ENCODE assay signal across 12 mouse cellular contexts in the genomic region with DNA sequence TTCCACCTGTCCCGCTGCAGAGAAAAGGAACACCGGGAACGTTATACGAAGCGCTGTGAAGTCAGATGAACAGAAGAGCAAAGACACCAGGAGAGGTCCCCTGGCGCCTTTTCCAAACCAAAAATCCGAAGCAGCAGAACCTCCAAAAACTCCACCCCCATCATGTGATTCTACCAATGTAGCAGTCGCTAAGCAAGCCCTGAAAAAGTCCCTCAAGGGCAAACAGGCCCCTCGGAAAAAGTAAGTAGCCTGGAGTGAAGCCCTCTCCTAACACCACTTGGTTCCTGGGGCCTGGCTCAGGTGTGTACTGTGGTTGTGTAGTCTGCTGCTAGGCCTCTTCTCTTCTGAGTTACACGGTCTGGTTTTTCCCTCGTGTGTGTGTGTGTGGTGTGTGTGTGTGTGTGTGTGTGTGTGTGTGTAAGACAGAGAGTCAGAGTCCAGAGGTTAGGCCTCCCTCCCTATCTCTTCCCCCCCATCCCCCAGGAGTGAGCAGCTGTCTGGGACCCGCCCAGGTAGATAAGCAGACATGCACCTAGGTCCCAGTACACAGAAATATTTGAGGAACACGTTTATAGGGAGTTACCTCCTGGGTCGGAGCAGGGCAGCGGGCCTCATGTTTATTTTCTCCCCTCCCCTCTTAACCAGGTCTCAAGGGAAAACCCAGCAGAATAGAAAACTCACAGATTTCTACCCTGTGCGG. TPM values are rescaled to one million over a fixed set of nuclear protein-coding genes. Genes with fewer than 3 reads are reported as not detected.
A peak's percentile ranks its signal among the peaks of the same experiment; 100 is the strongest.
DNase-seq lines count a peak whose midpoint lies in the region; ATAC-seq and TF ChIP-seq lines count a peak whose summit lies in the region.
"Had no signal": no experiment of that assay in that cellular context is flagged by ENCODE, and none has a peak within 500 bp of the region (broad histone marks: within the 10 kb centered on the region; RNA-seq: fewer than 3 reads in every experiment).

No protein-coding gene starts in this region.

- H3K27me3 ChIP-seq in cerebellum, adult 2 months (ENCODE audit: control insufficient read depth, insufficient read depth, low read length): no peaks in the 10 kb centered on the region
- H3K27me3 ChIP-seq in intestine, embryonic 15.5 days (replicated peaks): no peaks in the 10 kb centered on the region
- no peaks in the 10 kb centered on the region for H3K27me3 ChIP-seq in small intestine, adult 2 months (ENCODE audit: control insufficient read depth, insufficient read depth, low read length)
- no peaks in the 10 kb centered on the region for H3K27me3 ChIP-seq in forebrain, embryonic 10.5 days (ENCODE audit: poor library complexity, severe bottlenecking)
- H3K27me3 ChIP-seq: midbrain, embryonic 12.5 days had no signal

- TF ChIP-seq POLR2A in cerebellum, adult 2 months (IDR thresholded peaks at IDR 0.05; ENCODE audit: borderline replicate concordance, insufficient read depth, low read length): no peak
- no peak for TF ChIP-seq POLR2A in small intestine, adult 2 months (IDR thresholded peaks at IDR 0.05; ENCODE audit: low read depth, low read length)

- TF ChIP-seq CTCF in cerebellum, adult 2 months (IDR thresholded peaks at IDR 0.05; ENCODE audit: borderline replicate concordance, insufficient read depth, low read depth, low read length): no peak
- TF ChIP-seq CTCF in small intestine, adult 2 months (IDR thresholded peaks at IDR 0.05; ENCODE audit: extremely low read depth, insufficient read length, insufficient replicate concordance, low read depth, low read length): no peak

- peaks cover 51% of the 10 kb centered on the region for H3K4me1 ChIP-seq in cerebellum, adult 2 months (ENCODE audit: control insufficient read depth, insufficient read depth, low read length)
- H3K4me1 ChIP-seq in intestine, embryonic 15.5 days (replicated peaks): peaks cover 33% of the 10 kb centered on the region
- peaks cover 45% of the 10 kb centered on the region for H3K4me1 ChIP-seq in small intestine, adult 2 months (ENCODE audit: control insufficient read depth, insufficient read depth, insufficient read length, low read length)
- H3K4me1 ChIP-seq in forebrain, embryonic 10.5 days: peaks cover 38% of the 10 kb centered on the region

- no peak overlapping the region for H3K9ac ChIP-seq in intestine, embryonic 15.5 days
- H3K9ac ChIP-seq: midbrain, embryonic 12.5 days had no signal

- peak overlapping the region; percentile 43; the same call in 1 of the 2 replicates for H3K27ac ChIP-seq in cerebellum, adult 2 months (ENCODE audit: insufficient read depth, low read length)
- peak overlapping the region; percentile 84 for H3K27ac ChIP-seq in intestine, embryonic 15.5 days
- peak overlapping the region; percentile 88 for H3K27ac ChIP-seq in small intestine, adult 2 months (ENCODE audit: insufficient read depth, low read depth, low read length)
- no peak overlapping the region for H3K27ac ChIP-seq in forebrain, embryonic 10.5 days
- H3K27ac ChIP-seq: kidney, postnatal 0 days; midbrain, embryonic 12.5 days had no signal

- H3K36me3 ChIP-seq in intestine, embryonic 15.5 days: peaks cover 53% of the 10 kb centered on the region
- H3K36me3 ChIP-seq in small intestine, adult 2 months (ENCODE audit: control insufficient read depth, insufficient read depth, low read length): peaks cover 44% of the 10 kb centered on the region
- H3K36me3 ChIP-seq in forebrain, embryonic 10.5 days (replicated peaks): peaks cover 94% of the 10 kb centered on the region

- peak; percentile 87 for ATAC-seq in intestine, embryonic 15.5 days

- WGBS in cerebellum, adult 2 months: 64% methylated on average over 16 of the region's 16 CpGs
- 59% methylated on average over 16 of the region's 16 CpGs for WGBS in intestine, embryonic 15.5 days
- 30% methylated on average over 16 of the region's 16 CpGs for WGBS in small intestine, adult 2 months
- 92% methylated on average over 16 of the region's 16 CpGs for WGBS in forebrain, embryonic 10.5 days

- H3K4me2 ChIP-seq in intestine, embryonic 15.5 days (replicated peaks): peak overlapping the region; percentile 45
- H3K4me2 ChIP-seq: midbrain, embryonic 12.5 days had no signal

- H3K4me3 ChIP-seq in cerebellum, adult 2 months (replicated peaks; ENCODE audit: insufficient read depth, low read depth, low read length): no peak overlapping the region
- H3K4me3 ChIP-seq in intestine, embryonic 15.5 days (replicated peaks): 0 out of 2 replicates have a peak overlapping the region, but pooled peaks have one; percentile 6
- H3K4me3 ChIP-seq in small intestine, adult 2 months (ENCODE audit: low read depth, low read length): peak overlapping the region; percentile 51
- no peak overlapping the region for H3K4me3 ChIP-seq in forebrain, embryonic 10.5 days
- H3K4me3 ChIP-seq: midbrain, embryonic 12.5 days had no signal

- DNase-seq in cerebellum, adult 2 months: no peak
- no peak for DNase-seq in cerebellum, postnatal 25 days
- DNase-seq in kidney, adult 8-10 months: peak; percentile 38 to 49
- no peak for DNase-seq in kidney, postnatal 10 days
- DNase-seq in urinary bladder, adult 2 months (ENCODE audit: low spot score): no peak
- DNase-seq in forebrain, embryonic 10.5 days (ENCODE audit: extremely low spot score, low spot score): no peak
- DNase-seq: cerebellum, adult 9-11 months; lung, postnatal 14 days had no signal

- no peaks in the 10 kb centered on the region for H3K9me3 ChIP-seq in intestine, embryonic 15.5 days
- no peaks in the 10 kb centered on the region for H3K9me3 ChIP-seq in forebrain, embryonic 10.5 days
- H3K9me3 ChIP-seq: midbrain, embryonic 12.5 days had no signal

RNA-seq across cellular contexts. Expression of gene Kmt5a, which starts 11.1 kb away (rescaled TPM):
- 59.1 and 61.6 TPM in 2 replicates for polyA plus RNA-seq in cerebellum, adult 2 months (2012; rRNA removed)
- 93.5 and 105 TPM in 2 replicates for polyA plus RNA-seq in intestine, embryonic 15.5 days (2015; fragmentation: Nextera tagmentation; extraction: Ambion mirVana)
- 34.1 and 70.7 TPM in 2 replicates for polyA plus RNA-seq in small intestine, adult 2 months (2012; rRNA removed)
- polyA plus RNA-seq in urinary bladder, adult 2 months (2012; rRNA removed): 53.7 and 62.0 TPM in 2 replicates
- 41.0 and 41.6 TPM in 2 replicates for polyA plus RNA-seq in forebrain, embryonic 10.5 days (2016; fragmentation: Nextera tagmentation; extraction: Ambion mirVana)

RNA-seq across cellular contexts. Expression of gene Sbno1, which starts 25.0 kb away (rescaled TPM):
- polyA plus RNA-seq in cerebellum, adult 2 months (2012; rRNA removed): 48.3 and 50.3 TPM in 2 replicates
- polyA plus RNA-seq in intestine, embryonic 15.5 days (2015; fragmentation: Nextera tagmentation; extraction: Ambion mirVana): 78.6 and 90.3 TPM in 2 replicates
- polyA plus RNA-seq in small intestine, adult 2 months (2012; rRNA removed): 5.9 and 8.1 TPM in 2 replicates
- polyA plus RNA-seq in urinary bladder, adult 2 months (2012; rRNA removed): 30.6 and 35.2 TPM in 2 replicates
- polyA plus RNA-seq in forebrain, embryonic 10.5 days (2016; fragmentation: Nextera tagmentation; extraction: Ambion mirVana): 85.7 and 88.3 TPM in 2 replicates

RNA-seq across cellular contexts. Expression of gene Rilpl2, which starts 27.4 kb away (rescaled TPM):
- polyA plus RNA-seq in cerebellum, adult 2 months (2012; rRNA removed): 18.1 and 18.4 TPM in 2 replicates
- polyA plus RNA-seq in intestine, embryonic 15.5 days (2015; fragmentation: Nextera tagmentation; extraction: Ambion mirVana): 44.0 and 46.2 TPM in 2 replicates
- polyA plus RNA-seq in small intestine, adult 2 months (2012; rRNA removed): 24.3 and 29.3 TPM in 2 replicates
- 18.7 and 20.3 TPM in 2 replicates for polyA plus RNA-seq in urinary bladder, adult 2 months (2012; rRNA removed)
- polyA plus RNA-seq in forebrain, embryonic 10.5 days (2016; fragmentation: Nextera tagmentation; extraction: Ambion mirVana): 22.7 and 24.2 TPM in 2 replicates

RNA-seq across cellular contexts. Expression of gene Snrnp35, which starts 32.1 kb away (rescaled TPM):
- polyA plus RNA-seq in cerebellum, adult 2 months (2012; rRNA removed): 12.3 and 13.1 TPM in 2 replicates
- 21.4 and 23.6 TPM in 2 replicates for polyA plus RNA-seq in intestine, embryonic 15.5 days (2015; fragmentation: Nextera tagmentation; extraction: Ambion mirVana)
- 1.2 and 1.8 TPM in 2 replicates for polyA plus RNA-seq in small intestine, adult 2 months (2012; rRNA removed)
- 7.2 and 8.8 TPM in 2 replicates for polyA plus RNA-seq in urinary bladder, adult 2 months (2012; rRNA removed)
- 35.8 and 37.2 TPM in 2 replicates for polyA plus RNA-seq in forebrain, embryonic 10.5 days (2016; fragmentation: Nextera tagmentation; extraction: Ambion mirVana)

Comparison
In these comparisons a context has a peak if more than half of its experiments do, and no peak if none do; other contexts are left out.
1. DNase-seq: peak in kidney, adult 8-10 months (2 of 2); none in cerebellum, adult 2 months (0 of 2), cerebellum, postnatal 25 days (0 of 2), kidney, postnatal 10 days (single experiment), urinary bladder, adult 2 months (single experiment) and forebrain, embryonic 10.5 days (single experiment).
2. H3K4me3 ChIP-seq: peak in intestine, embryonic 15.5 days (single experiment) and small intestine, adult 2 months (single experiment); none in cerebellum, adult 2 months (single experiment) and forebrain, embryonic 10.5 days (single experiment).